Comparison of ENCODE assay signal across 14 mouse cellular contexts in the genomic region with DNA sequence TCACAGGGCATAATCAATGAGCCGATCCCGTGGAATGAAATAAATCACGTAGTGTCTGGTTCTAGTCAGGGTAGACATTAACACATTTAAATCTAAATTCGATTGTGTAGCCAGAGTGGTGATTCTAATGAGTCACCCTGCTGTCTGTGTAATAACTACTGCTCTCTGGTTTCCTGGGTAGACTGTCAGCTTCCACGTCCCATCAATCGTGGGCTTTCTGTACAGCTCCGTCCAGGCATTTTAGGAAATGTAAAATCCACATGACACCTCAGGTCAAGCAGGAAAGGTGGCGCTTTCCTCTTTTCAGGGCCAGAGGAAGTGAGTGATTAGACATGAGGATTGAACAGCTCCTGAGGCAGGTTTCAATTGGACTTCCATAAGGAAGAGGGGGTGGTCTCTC. TPM values are rescaled to one million over a fixed set of nuclear protein-coding genes. Genes with fewer than 3 reads are reported as not detected.
DNase-seq lines count a peak whose midpoint lies in the region; ATAC-seq and TF ChIP-seq lines count a peak whose summit lies in the region.
"Had no signal": no experiment of that assay in that cellular context is flagged by ENCODE, and none has a peak within 500 bp of the region (broad histone marks: within the 10 kb centered on the region; RNA-seq: fewer than 3 reads in every experiment).

No protein-coding gene starts in this region.

- H3K36me3 ChIP-seq in hindbrain, embryonic 13.5 days = no peaks in the 10 kb centered on the region
- peaks cover 8% of the 10 kb centered on the region for H3K36me3 ChIP-seq in hindbrain, embryonic 10.5 days
- no peaks in the 10 kb centered on the region for H3K36me3 ChIP-seq in kidney, postnatal 0 days (ENCODE audit: insufficient read depth, low read length)
- no peaks in the 10 kb centered on the region for H3K36me3 ChIP-seq in forebrain, embryonic 13.5 days (ENCODE audit: poor library complexity, severe bottlenecking)
- H3K36me3 ChIP-seq: liver, embryonic 13.5 days; neural tube, embryonic 15.5 days had no signal

- H3K9ac ChIP-seq in hindbrain, embryonic 13.5 days = no peak overlapping the region
- H3K9ac ChIP-seq in kidney, postnatal 0 days (ENCODE audit: low read depth, low read length) = no peak overlapping the region
- no peak overlapping the region for H3K9ac ChIP-seq in forebrain, embryonic 13.5 days
- H3K9ac ChIP-seq: liver, embryonic 13.5 days; neural tube, embryonic 15.5 days had no signal

- no peak for TF ChIP-seq CTCF in kidney, postnatal 0 days (IDR thresholded peaks at IDR 0.05; ENCODE audit: low read depth)

- DNase-seq in hindbrain, embryonic 10.5 days (ENCODE audit: low spot score) = no peak
- peak; percentile 51 for DNase-seq in NIH3T3 (ENCODE audit: low read depth)
- peak; percentile 44 for DNase-seq in fibroblast of lung, adult 2 months (ENCODE audit: low read depth)
- DNase-seq in kidney, postnatal 0 days (ENCODE audit: low spot score) = peak; percentile 41
- no peak for DNase-seq in right cerebral cortex, postnatal 25 days
- DNase-seq in spleen, postnatal 14 days (ENCODE audit: low spot score in 2 of 2) = no peak
- DNase-seq: gastrocnemius, postnatal 36 days; liver, embryonic 13.5 days; midbrain, embryonic 14.5 days had no signal

- peaks cover 42% of the 10 kb centered on the region for H3K4me1 ChIP-seq in hindbrain, embryonic 13.5 days (replicated peaks)
- peaks cover 22% of the 10 kb centered on the region for H3K4me1 ChIP-seq in hindbrain, embryonic 10.5 days (replicated peaks)
- H3K4me1 ChIP-seq in kidney, postnatal 0 days (replicated peaks; ENCODE audit: insufficient read depth, low read length) = peaks cover 2% of the 10 kb centered on the region; the same call in 1 of the 2 replicates
- H3K4me1 ChIP-seq in forebrain, embryonic 13.5 days = peaks cover 41% of the 10 kb centered on the region
- H3K4me1 ChIP-seq: liver, embryonic 13.5 days had no signal

- no peak for ATAC-seq in hindbrain, embryonic 13.5 days (ENCODE audit: low FRiP score)
- ATAC-seq in kidney, postnatal 0 days (replicated peaks; ENCODE audit: low FRiP score, low read depth) = no peak
- ATAC-seq in forebrain, embryonic 13.5 days = no peak
- ATAC-seq: forebrain, embryonic 14.5 days; intestine, postnatal 0 days had no signal

- no peak overlapping the region for H3K4me2 ChIP-seq in hindbrain, embryonic 13.5 days
- no peak overlapping the region for H3K4me2 ChIP-seq in kidney, postnatal 0 days (ENCODE audit: low read length)
- H3K4me2 ChIP-seq in forebrain, embryonic 13.5 days = no peak overlapping the region
- H3K4me2 ChIP-seq: liver, embryonic 13.5 days; neural tube, embryonic 15.5 days had no signal

- WGBS in hindbrain, embryonic 13.5 days = 52% methylated on average over 8 of the region's 8 CpGs
- 81% methylated on average over 8 of the region's 8 CpGs for WGBS in hindbrain, embryonic 10.5 days
- 42% methylated on average over 8 of the region's 8 CpGs for WGBS in kidney, postnatal 0 days
- WGBS in forebrain, embryonic 13.5 days = 74% methylated on average over 8 of the region's 8 CpGs

- peak overlapping the region; percentile 35; the same call in 1 of the 2 replicates for H3K27ac ChIP-seq in hindbrain, embryonic 13.5 days
- no peak overlapping the region for H3K27ac ChIP-seq in hindbrain, embryonic 10.5 days
- no peak overlapping the region for H3K27ac ChIP-seq in kidney, postnatal 0 days
- no peak overlapping the region for H3K27ac ChIP-seq in forebrain, embryonic 13.5 days
- H3K27ac ChIP-seq: liver, embryonic 13.5 days had no signal

- H3K27me3 ChIP-seq in hindbrain, embryonic 13.5 days = no peaks in the 10 kb centered on the region
- no peaks in the 10 kb centered on the region for H3K27me3 ChIP-seq in hindbrain, embryonic 10.5 days (ENCODE audit: insufficient read depth, poor library complexity, severe bottlenecking)
- H3K27me3 ChIP-seq in kidney, postnatal 0 days (ENCODE audit: insufficient read depth, low read length) = no peaks in the 10 kb centered on the region
- H3K27me3 ChIP-seq in forebrain, embryonic 13.5 days = no peaks in the 10 kb centered on the region
- H3K27me3 ChIP-seq: liver, embryonic 13.5 days; neural tube, embryonic 15.5 days had no signal

- H3K4me3 ChIP-seq in hindbrain, embryonic 13.5 days = no peak overlapping the region
- no peak overlapping the region for H3K4me3 ChIP-seq in hindbrain, embryonic 10.5 days
- no peak overlapping the region for H3K4me3 ChIP-seq in kidney, postnatal 0 days (replicated peaks; ENCODE audit: low read depth, low read length)
- no peak overlapping the region for H3K4me3 ChIP-seq in forebrain, embryonic 13.5 days
- H3K4me3 ChIP-seq: liver, embryonic 13.5 days; neural tube, embryonic 15.5 days had no signal

- H3K9me3 ChIP-seq in hindbrain, embryonic 13.5 days = no peaks in the 10 kb centered on the region
- H3K9me3 ChIP-seq in hindbrain, embryonic 10.5 days = no peaks in the 10 kb centered on the region
- no peaks in the 10 kb centered on the region for H3K9me3 ChIP-seq in kidney, postnatal 0 days (replicated peaks; ENCODE audit: low read length)
- H3K9me3 ChIP-seq in forebrain, embryonic 13.5 days (replicated peaks) = no peaks in the 10 kb centered on the region
- H3K9me3 ChIP-seq: liver, embryonic 13.5 days; neural tube, embryonic 15.5 days had no signal

RNA-seq across cellular contexts. Expression of a gene that starts 50.4 kb away (rescaled TPM):
- 9.9 and 10.0 TPM in 2 replicates for polyA plus RNA-seq in hindbrain, embryonic 13.5 days (2015; fragmentation: Nextera tagmentation; extraction: Ambion mirVana)
- 6.6 and 10.3 TPM in 2 replicates for polyA plus RNA-seq in hindbrain, embryonic 10.5 days (2016; fragmentation: Nextera tagmentation; extraction: Ambion mirVana)
- polyA plus RNA-seq in kidney, postnatal 0 days (2015; fragmentation: Nextera tagmentation; extraction: Ambion mirVana) = 3.9 and 4.1 TPM in 2 replicates
- 9.7 TPM in 2 replicates for polyA plus RNA-seq in forebrain, embryonic 13.5 days (2015; fragmentation: Nextera tagmentation; extraction: Ambion mirVana)

Comparison
In these comparisons a context has a peak if more than half of its experiments do, and no peak if none do; other contexts are left out.
1. DNase-seq: peak in NIH3T3 (single experiment), fibroblast of lung, adult 2 months (single experiment) and kidney, postnatal 0 days (single experiment); none in hindbrain, embryonic 10.5 days (single experiment), right cerebral cortex, postnatal 25 days (single experiment) and spleen, postnatal 14 days (0 of 2).